Mouse (Mus musculus) ES-Bruce4 (cell line): ENCODE data around the gene Jup. TPM values are rescaled to one million over a fixed set of nuclear protein-coding genes. Genes with fewer than 3 reads are reported as not detected.
"Not testable (repeated sequence)": the region's sequence is repeated elsewhere in the genome, so short reads cannot be mapped to it uniquely, and the experiment has no call there.

Source experiments
- H3K27ac ChIP-seq: 2 replicates; pipeline ENCODE4 v1.5.1; 2012; ENCODE audit warnings: low read length, inconsistent platforms; ENCODE audit not compliant: insufficient read depth
- H3K27me3 ChIP-seq: 2 replicates; pipeline ENCODE4 v1.6.1; 2012; ENCODE audit warnings: mild to moderate bottlenecking, low read length, inconsistent platforms; ENCODE audit not compliant: control insufficient read depth, poor library complexity, insufficient read depth, severe bottlenecking
- H3K36me3 ChIP-seq: 2 replicates; pipeline ENCODE4 v1.6.1; 2012; ENCODE audit warnings: inconsistent platforms, mild to moderate bottlenecking, low read length, moderate library complexity; ENCODE audit not compliant: control insufficient read depth, poor library complexity, insufficient read depth, severe bottlenecking
- H3K4me1 ChIP-seq: one replicate; pipeline ENCODE4 v1.8.1; 2011; ENCODE audit warnings: low read length; ENCODE audit not compliant: control insufficient read depth, insufficient read depth
- H3K4me3 ChIP-seq: 2 replicates; pipeline ENCODE4 v1.5.1; 2011; ENCODE audit warnings: low read depth, mild to moderate bottlenecking, low read length
- H3K9ac ChIP-seq: 2 replicates; pipeline ENCODE4 v1.6.1; 2012; ENCODE audit warnings: low read depth, mild to moderate bottlenecking, inconsistent platforms; ENCODE audit not compliant: poor library complexity, severe bottlenecking
- H3K9me3 ChIP-seq: replicated peaks from 2 replicates; pipeline ENCODE4 v1.6.1; 2012; ENCODE audit warnings: mild to moderate bottlenecking, low read length, inconsistent platforms; ENCODE audit not compliant: control insufficient read depth, poor library complexity, insufficient read depth, severe bottlenecking
- CTCF ChIP-seq: IDR thresholded peaks from one replicate; pipeline ENCODE4 v1.8.1; 2011; ENCODE audit warnings: low read depth, low read length
- EP300 ChIP-seq: IDR thresholded peaks from 2 replicates; pipeline ENCODE4 v1.6.1; 2011; ENCODE audit warnings: low read depth, low read length; ENCODE audit not compliant: insufficient read depth
- POLR2A ChIP-seq: IDR thresholded peaks from one replicate; pipeline ENCODE4 v1.8.1; 2011; ENCODE audit warnings: low read length; ENCODE audit not compliant: insufficient read depth
- polyA plus RNA-seq: library from polyadenylated mRNA; stranded (reverse); fragments of >200 nt; gene quantifications from 2 replicates; pipeline ENCODE4 v1.2.4, GENCODE M21; 2011; ENCODE audit warnings: low read depth; ENCODE audit not compliant: missing spikeins, insufficient read depth, insufficient read length

Jup gene
- polyA plus RNA-seq, 1 experiment, result 171 TPM

GRCm38 (mm10) chr11:100352076-100352857, 45.3 kb downstream of the Jup start:
- Histone ChIP-seq H3K4me1 (peaks cover 9% of the 10 kb centered on the region), H3K9me3 (no peaks in the 10 kb centered on the region), H3K27ac (no peak overlapping the region), H3K9ac (no peak overlapping the region), H3K27me3 (no peaks in the 10 kb centered on the region), H3K36me3 (peaks cover 6% of the 10 kb centered on the region; the same call in 1 of the 2 replicates), H3K4me3 (no peak overlapping the region)
- TF ChIP-seq EP300 (no peak), CTCF (peak; percentile 72), POLR2A (no peak)

GRCm38 (mm10) chr11:100344269-100344668, 53.3 kb downstream of the Jup start:
- Histone ChIP-seq H3K27me3 (no peaks in the 10 kb centered on the region), H3K9ac (no peak overlapping the region), H3K36me3 (no peaks in the 10 kb centered on the region), H3K27ac (0 out of 2 replicates have a peak overlapping the region, but pooled peaks have one; percentile 19), H3K4me3 (no peak overlapping the region), H3K4me1 (peaks cover 3% of the 10 kb centered on the region), H3K9me3 (no peaks in the 10 kb centered on the region)
- no peak for TF ChIP-seq CTCF
- no peak for TF ChIP-seq POLR2A
- TF ChIP-seq EP300, result no peak

GRCm38 (mm10) chr11:100335731-100336130, 61.8 kb downstream of the Jup start:
- no peaks in the 10 kb centered on the region for H3K27me3 ChIP-seq
- no peak overlapping the region for H3K9ac ChIP-seq
- no peak overlapping the region for H3K27ac ChIP-seq
- H3K4me3 ChIP-seq, result no peak overlapping the region
- H3K4me1 ChIP-seq, result peaks cover 3% of the 10 kb centered on the region
- no peaks in the 10 kb centered on the region for H3K36me3 ChIP-seq
- TF ChIP-seq CTCF (no peak), EP300 (no peak), POLR2A (no peak)
- H3K9me3 ChIP-seq, result no peaks in the 10 kb centered on the region

GRCm38 (mm10) chr11:100333944-100334457, 63.6 kb downstream of the Jup start, which contains the start of gene Gast:
TSS of gene Gast (plus strand) at chr11:100334407.
- no peak within 1 kb of the TSS for H3K9ac ChIP-seq
- H3K36me3 ChIP-seq, result no peaks in the 10 kb centered on the region

GRCm38 (mm10) chr11:100332766-100333515, 64.6 kb downstream of the Jup start:
- Histone ChIP-seq H3K27me3 (no peaks in the 10 kb centered on the region), H3K4me3 (no peak overlapping the region), H3K9ac (no peak overlapping the region), H3K9me3 (no peaks in the 10 kb centered on the region), H3K27ac (no peak overlapping the region), H3K36me3 (no peaks in the 10 kb centered on the region), H3K4me1 (peaks cover 3% of the 10 kb centered on the region)
- TF ChIP-seq CTCF (no peak), EP300 (no peak), POLR2A (no peak)

More at GRCm38 (mm10) chr11:100333944-100334457, 63.6 kb downstream of the Jup start, which contains the start of gene Gast:
- no peak within 1 kb of the TSS for H3K27ac ChIP-seq
- H3K9me3 ChIP-seq, result no peaks in the 10 kb centered on the region
- H3K4me1 ChIP-seq, result peaks cover 3% of the 10 kb centered on the region
- no peaks in the 10 kb centered on the region for H3K27me3 ChIP-seq
- TF ChIP-seq CTCF, result no peak
- H3K4me3 ChIP-seq, result no peak within 1 kb of the TSS

GRCm38 (mm10) chr11:100330816-100331375, 66.7 kb downstream of the Jup start:
- H3K27ac ChIP-seq, H3K4me1 ChIP-seq, H3K27me3 ChIP-seq, H3K4me3 ChIP-seq, H3K36me3 ChIP-seq, H3K9me3 ChIP-seq: not testable (repeated sequence)
- peak overlapping the region; percentile 7 for H3K9ac ChIP-seq
